Mouse (Mus musculus) embryonic fibroblast, embryonic 13.5 days (primary cell): Measurements from ENCODE around the gene Ric8a. TPM values are rescaled to one million over a fixed set of nuclear protein-coding genes. Genes with fewer than 3 reads are reported as not detected.

ENCODE experiments used
- H3K27ac ChIP-seq: 2 replicates; pipeline ENCODE4 v1.5.1; 2012; ENCODE audit warnings: low read length, control low read depth, inconsistent platforms; ENCODE audit not compliant: insufficient read depth
- H3K4me1 ChIP-seq: 2 replicates; pipeline ENCODE4 v1.6.1; 2011; ENCODE audit warnings: low read length; ENCODE audit not compliant: control insufficient read depth, insufficient read depth
- H3K4me3 ChIP-seq: 2 replicates; pipeline ENCODE4 v1.5.1; 2011; ENCODE audit warnings: mild to moderate bottlenecking, control low read depth, low read length; ENCODE audit not compliant: insufficient read depth
- CTCF ChIP-seq: IDR thresholded peaks from 2 replicates; pipeline ENCODE4 v1.5.1; 2011; ENCODE audit warnings: mild to moderate bottlenecking, control low read depth, low read length, moderate library complexity, borderline replicate concordance; ENCODE audit not compliant: insufficient read depth
- POLR2A ChIP-seq: IDR thresholded peaks from 2 replicates; pipeline ENCODE4 v1.6.1; 2011; ENCODE audit warnings: low read depth, mild to moderate bottlenecking, control low read depth, low read length, moderate library complexity
- polyA plus RNA-seq: library from polyadenylated mRNA; stranded (reverse); fragments of >200 nt; gene quantifications from 2 replicates; pipeline ENCODE4 v1.2.4, GENCODE M21; 2011; ENCODE audit warnings: low read depth; ENCODE audit not compliant: missing spikeins, insufficient read length

Gene Ric8a
- polyA plus RNA-seq, 1 experiment, result 53.4 TPM

- H3K27ac ChIP-seq, result peak within 1 kb of the TSS; percentile 78
- TF ChIP-seq CTCF (no peak), POLR2A (peak; percentile 80)
- peak within 1 kb of the TSS; percentile 80 for H3K4me3 ChIP-seq
- H3K4me1 ChIP-seq, result 0 out of 2 replicates have a peak, but pooled peaks cover 4% of the 10 kb centered on the region
Observed at GRCm38 (mm10) chr7:140855860-140856784, 635 bp upstream of the Ric8a start, which contains the start of gene Gm45785. TSS of gene Gm45785 (minus strand) at chr7:140856331.

GRCm38 (mm10) chr7:140857550-140858505, 1.1 kb downstream of the Ric8a start, which contains the start of gene Bet1l:
TSS of gene Bet1l (minus strand) at chr7:140857577.
- TF ChIP-seq POLR2A (no peak), CTCF (no peak)
- H3K4me3 ChIP-seq, result peak within 1 kb of the TSS; percentile 80
- H3K27ac ChIP-seq, result peak within 1 kb of the TSS; percentile 78
- 0 out of 2 replicates have a peak, but pooled peaks cover 4% of the 10 kb centered on the region for H3K4me1 ChIP-seq

- H3K4me3 ChIP-seq, result peak overlapping the region; percentile 80
- H3K4me1 ChIP-seq, result 0 out of 2 replicates have a peak, but pooled peaks cover 4% of the 10 kb centered on the region
- H3K27ac ChIP-seq, result no peak overlapping the region
- TF ChIP-seq POLR2A (no peak), CTCF (no peak)
Observed at GRCm38 (mm10) chr7:140858746-140859145, 2.0 kb downstream of the Ric8a start.

- Histone ChIP-seq H3K4me1 (0 out of 2 replicates have a peak, but pooled peaks cover 4% of the 10 kb centered on the region), H3K27ac (no peak overlapping the region), H3K4me3 (no peak overlapping the region)
- no peak for TF ChIP-seq POLR2A
- no peak for TF ChIP-seq CTCF
Observed at GRCm38 (mm10) chr7:140859997-140860396, 3.2 kb downstream of the Ric8a start.

- 0 out of 2 replicates have a peak, but pooled peaks cover 4% of the 10 kb centered on the region for H3K4me1 ChIP-seq
- no peak overlapping the region for H3K27ac ChIP-seq
- no peak overlapping the region for H3K4me3 ChIP-seq
- TF ChIP-seq POLR2A, result no peak
- TF ChIP-seq CTCF, result no peak
Observed at GRCm38 (mm10) chr7:140860728-140861127, 4.0 kb downstream of the Ric8a start.

- H3K27ac ChIP-seq, result no peak overlapping the region
- no peak overlapping the region for H3K4me3 ChIP-seq
- TF ChIP-seq CTCF, result no peak
- TF ChIP-seq POLR2A, result peak; percentile 30; the same call in 1 of the 2 replicates
- no peaks in the 10 kb centered on the region for H3K4me1 ChIP-seq
Observed at GRCm38 (mm10) chr7:140864761-140865160, 8.0 kb downstream of the Ric8a start.

GRCm38 (mm10) chr7:140874224-140874623, 17.5 kb downstream of the Ric8a start:
- H3K27ac ChIP-seq, result no peak overlapping the region
- H3K4me3 ChIP-seq, result no peak overlapping the region
- H3K4me1 ChIP-seq, result no peaks in the 10 kb centered on the region
- TF ChIP-seq CTCF (no peak), POLR2A (no peak)

GRCm38 (mm10) chr7:140877364-140877763, 20.6 kb downstream of the Ric8a start:
- Histone ChIP-seq H3K4me3 (no peak overlapping the region), H3K27ac (no peak overlapping the region), H3K4me1 (no peaks in the 10 kb centered on the region; the same call in 1 of the 2 replicates)
- TF ChIP-seq CTCF (no peak), POLR2A (no peak)

GRCm38 (mm10) chr7:140879355-140879754, 22.6 kb downstream of the Ric8a start:
- H3K4me3 ChIP-seq, result no peak overlapping the region
- TF ChIP-seq CTCF, result no peak

GRCm38 (mm10) chr7:140880419-140880818, 23.7 kb downstream of the Ric8a start:
- Histone ChIP-seq H3K4me1 (peaks cover 5% of the 10 kb centered on the region), H3K4me3 (no peak overlapping the region), H3K27ac (no peak overlapping the region)
- TF ChIP-seq CTCF (no peak), POLR2A (no peak)

More at GRCm38 (mm10) chr7:140879355-140879754, 22.6 kb downstream of the Ric8a start:
- Histone ChIP-seq H3K4me1 (peaks cover 5% of the 10 kb centered on the region), H3K27ac (no peak overlapping the region)
